Mouse (Mus musculus): ENCODE measurements around the gene Ccl25. TPM values are rescaled to one million over a fixed set of nuclear protein-coding genes. Genes with fewer than 3 reads are reported as not detected.
"Not testable (repeated sequence)": the region's sequence is repeated elsewhere in the genome, so short reads cannot be mapped to it uniquely, and the experiment has no call there.

Gene Ccl25
- total RNA-seq, 2 experiments from 2014 or later, result 7.1 to 12.6 TPM

DNA sequence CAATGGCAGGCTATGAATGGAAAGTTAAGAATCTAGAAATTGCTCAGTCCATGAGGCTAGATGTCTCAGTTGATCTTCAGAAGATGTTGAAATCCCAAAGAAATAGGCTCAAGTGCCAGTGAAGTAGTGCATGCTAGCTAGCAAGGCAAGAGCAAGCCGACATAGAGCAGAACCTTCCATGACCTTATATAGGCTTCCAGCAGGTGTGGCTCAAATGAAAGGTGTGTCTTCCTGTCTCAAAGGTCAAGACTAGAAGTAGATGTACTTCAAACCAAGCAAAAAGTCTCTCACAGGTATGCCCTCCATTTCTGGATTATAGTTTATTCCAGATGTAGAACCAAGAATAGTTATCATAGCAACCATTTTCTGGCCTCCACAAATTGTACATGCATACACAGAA is 9.0 kb downstream of the Ccl25 start:
- no peak for ATAC-seq (replicated peaks; ENCODE audit: low FRiP score, poor library complexity, severe bottlenecking)

DNA sequence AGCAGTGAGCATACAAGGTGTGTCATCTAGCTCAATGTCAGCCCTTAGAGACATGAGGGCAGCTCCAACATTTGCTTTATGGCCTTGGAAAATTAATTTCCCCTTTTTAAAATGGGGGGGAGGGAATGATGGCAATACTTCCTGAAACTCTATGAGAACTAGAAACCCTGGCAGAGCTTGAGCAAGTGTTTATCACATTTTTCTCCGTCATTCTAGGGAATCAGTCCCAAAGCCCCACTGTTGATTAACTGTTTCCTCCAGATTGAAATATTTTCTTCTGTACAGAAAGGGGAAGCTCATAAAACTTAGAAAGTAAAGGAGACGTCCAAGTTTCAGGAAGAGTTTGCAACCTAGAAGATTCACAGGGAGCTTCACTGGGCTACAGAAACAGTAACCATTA is 10.7 kb downstream of the Ccl25 start:
- ATAC-seq (replicated peaks; ENCODE audit: low FRiP score, poor library complexity, severe bottlenecking), result no peak

DNA sequence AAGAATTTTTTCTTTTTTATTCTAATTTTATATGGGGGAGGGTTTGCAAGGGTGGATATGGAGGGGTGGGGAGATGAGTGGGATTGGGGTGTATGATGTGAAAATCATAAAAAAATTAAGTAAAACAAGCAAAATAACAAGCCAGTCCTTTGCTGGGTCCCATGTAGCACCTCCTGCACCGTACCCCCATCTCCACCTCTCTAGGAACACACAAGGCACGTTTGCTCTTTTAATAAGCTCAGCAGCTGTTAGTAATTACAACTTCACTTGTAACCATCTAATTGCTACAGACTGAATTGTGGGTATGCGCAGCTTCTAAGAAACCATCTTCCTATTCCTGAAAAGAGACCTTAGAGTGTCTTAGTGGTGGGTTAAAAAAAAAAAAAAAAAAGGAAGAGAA is 15.2 kb downstream of the Ccl25 start:
- ATAC-seq (replicated peaks; ENCODE audit: low FRiP score, poor library complexity, severe bottlenecking), result no peak

DNA sequence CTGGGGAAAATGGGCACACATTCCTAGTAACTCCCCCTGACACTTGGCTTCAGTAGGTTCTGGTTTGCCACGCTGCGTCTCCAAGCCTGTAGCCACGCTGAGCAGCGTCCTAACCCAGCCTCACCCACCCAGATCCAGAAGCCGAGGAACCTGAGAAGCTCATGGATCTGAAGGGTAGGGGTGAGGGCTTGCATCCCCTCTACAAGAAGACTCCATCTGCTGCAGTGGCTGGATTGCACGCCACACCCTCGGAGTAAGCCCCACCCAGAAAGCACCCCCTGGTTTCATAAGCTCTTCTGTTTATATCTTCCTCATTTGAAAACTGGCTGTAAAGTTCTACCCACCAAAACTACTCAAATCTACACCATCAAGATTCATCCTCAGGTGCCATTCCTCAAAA is 22.7 kb downstream of the Ccl25 start:
- no peak for ATAC-seq (replicated peaks; ENCODE audit: low FRiP score, poor library complexity, severe bottlenecking)

DNA sequence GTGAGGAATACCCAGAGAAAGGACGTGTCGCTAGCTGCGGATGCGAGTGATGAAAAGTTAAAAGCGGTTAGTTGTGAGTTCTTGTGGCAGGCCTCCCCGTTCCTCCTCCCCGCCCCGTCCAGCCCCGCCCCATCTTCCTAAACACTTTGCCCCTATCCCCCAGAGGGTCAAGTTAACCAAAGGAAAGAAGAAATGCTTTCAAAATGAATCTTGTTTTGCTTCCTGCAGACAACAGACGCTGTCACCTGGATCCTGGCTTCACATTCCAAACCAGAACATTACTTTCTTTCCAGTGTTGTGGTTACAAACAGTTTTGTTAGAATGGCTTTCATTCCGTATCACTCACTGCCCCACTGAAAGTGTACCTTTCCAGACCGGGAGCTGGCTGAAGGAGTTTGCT is 23.3 kb downstream of the Ccl25 start:
- ATAC-seq (replicated peaks; ENCODE audit: low FRiP score, poor library complexity, severe bottlenecking), result no peak

DNA sequence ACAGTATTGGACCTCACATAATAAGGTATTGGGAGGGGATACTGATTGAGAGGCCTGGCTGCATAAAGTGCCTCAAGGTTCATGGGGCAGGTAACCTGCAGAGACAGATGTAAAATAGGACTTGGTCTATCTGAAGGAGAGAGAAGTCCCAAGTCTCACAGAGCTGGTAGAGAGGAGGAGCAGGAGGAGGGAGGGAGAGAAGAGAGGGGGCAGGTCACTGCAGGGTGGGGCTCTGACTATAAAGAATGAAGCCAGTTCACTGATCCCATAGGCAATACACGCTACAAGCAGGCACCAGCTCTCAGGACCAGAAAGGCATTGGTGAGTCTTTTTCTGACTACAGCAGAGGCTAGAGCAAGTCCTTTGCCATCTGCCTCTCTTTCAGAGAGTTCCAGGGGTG is 24.3 kb downstream of the Ccl25 start:
- ATAC-seq (replicated peaks; ENCODE audit: low FRiP score, poor library complexity, severe bottlenecking), result no peak

DNA sequence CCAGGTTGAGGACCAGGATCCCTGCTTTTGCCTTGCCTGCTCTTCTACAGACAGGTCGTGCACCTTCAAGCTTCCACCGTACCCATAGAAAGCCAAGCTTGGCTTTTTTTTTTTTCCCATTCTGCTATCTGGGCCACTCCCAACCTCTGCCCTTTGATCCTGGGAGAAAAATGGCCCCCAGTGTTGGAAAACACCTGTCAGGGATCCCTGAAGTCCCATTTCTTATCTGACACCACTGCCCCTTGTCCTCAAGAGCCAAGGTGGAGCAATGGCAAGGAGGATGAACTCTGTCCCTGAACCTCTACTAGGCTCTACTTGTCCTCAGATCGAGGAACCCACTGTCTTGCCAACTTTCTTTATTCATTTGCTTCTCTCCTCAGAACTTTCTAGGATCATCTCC is 25.6 kb downstream of the Ccl25 start:
- no peak for ATAC-seq (replicated peaks; ENCODE audit: low FRiP score, poor library complexity, severe bottlenecking)

DNA sequence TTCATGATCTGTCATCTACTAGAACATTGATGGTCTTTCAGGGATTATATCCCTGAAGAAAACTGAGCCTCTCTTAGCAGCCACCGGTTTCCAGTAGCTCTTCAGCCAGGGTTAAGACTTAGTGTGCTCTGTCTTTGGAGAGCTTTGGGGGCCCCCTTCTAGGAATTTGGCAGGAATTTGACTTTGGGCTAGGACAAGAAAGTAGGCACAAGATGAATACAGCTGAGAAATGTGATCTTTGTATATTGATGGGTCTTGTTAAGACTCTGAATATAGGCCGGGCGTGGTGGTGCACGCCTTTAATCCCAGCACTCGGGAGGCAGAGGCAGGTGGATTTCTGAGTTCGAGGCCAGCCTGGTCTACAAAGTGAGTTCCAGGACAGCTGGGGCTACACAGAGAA is 27.6 kb downstream of the Ccl25 start:
- ATAC-seq (replicated peaks; ENCODE audit: low FRiP score, poor library complexity, severe bottlenecking), result not testable (repeated sequence)

DNA sequence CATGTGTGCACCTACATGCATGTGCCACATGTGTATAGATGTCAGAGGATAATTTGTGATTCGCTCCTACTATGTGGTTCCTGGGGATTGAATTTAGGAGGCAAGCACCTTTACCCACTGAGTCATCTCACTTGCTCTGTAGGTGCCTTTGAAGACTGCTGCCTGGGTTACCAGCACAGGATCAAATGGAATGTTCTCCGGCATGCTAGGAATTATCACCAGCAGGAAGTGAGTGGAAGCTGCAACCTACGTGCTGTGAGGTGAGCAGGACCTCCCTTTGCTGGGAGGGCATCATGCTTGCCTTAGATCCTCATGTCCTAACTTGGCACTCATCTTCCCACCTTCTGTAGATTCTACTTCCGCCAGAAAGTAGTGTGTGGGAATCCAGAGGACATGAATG is 28.7 kb downstream of the Ccl25 start:
- no peak for ATAC-seq (replicated peaks; ENCODE audit: low FRiP score, poor library complexity, severe bottlenecking)

DNA sequence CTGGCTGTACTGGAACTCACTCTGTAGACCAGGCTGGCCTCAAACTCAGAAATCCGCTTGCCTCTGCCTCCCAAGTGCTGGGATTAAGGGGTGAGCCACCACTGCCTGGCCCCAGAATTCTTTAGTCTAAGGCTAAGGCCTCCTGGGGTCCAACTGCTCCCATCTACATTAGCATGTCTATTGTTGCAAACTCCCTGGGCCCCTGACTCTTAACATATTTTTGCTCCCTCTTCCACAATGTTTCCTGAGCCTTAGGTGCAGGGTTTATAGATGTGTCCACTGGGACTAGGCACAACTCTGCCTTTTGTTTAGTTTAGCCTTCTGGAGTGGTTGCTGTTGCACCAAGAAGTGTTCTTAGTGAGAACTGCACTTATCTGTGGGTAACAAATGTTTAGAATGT is 29.5 kb downstream of the Ccl25 start:
- ATAC-seq (replicated peaks; ENCODE audit: low FRiP score, poor library complexity, severe bottlenecking), result no peak

DNA sequence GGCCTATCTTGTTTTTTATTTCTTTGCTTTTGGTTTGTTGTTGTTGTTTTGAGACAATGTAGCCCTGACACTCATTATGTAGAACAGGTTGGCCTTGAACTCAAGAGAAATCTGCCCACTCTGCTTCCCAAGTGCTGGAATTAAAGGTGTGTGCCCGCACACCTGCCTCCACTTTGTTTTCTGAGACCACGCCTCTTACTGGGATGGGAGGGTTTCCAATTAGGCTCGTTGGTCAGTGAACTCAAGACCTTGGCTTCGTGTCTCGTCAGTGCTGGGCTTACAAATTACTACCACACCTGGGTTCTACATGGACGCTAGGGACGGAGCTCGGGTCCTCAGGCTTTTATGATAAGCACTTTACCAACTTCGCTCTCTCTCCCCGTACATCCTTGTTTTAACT is 30.4 kb downstream of the Ccl25 start:
- no peak for ATAC-seq (replicated peaks; ENCODE audit: low FRiP score, poor library complexity, severe bottlenecking)

DNA sequence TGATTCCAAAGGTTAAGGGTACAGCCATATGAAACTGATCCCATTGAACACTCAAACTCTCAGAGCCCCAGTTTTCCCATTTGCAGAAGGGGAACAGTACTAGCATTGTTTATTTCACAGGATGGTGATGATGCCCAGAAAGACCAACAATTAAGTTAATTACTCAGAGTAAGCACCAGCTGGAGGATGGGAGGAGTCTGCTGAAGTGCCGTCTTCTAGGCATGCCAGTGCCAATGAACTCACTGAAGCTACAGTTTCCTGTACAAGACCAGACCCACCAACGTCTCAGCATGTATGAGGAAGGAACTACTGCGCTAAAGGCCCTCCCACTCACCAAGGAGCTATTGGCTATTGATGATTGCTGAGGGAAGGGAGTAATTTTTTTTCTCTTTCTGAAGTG is 34.4 kb downstream of the Ccl25 start:
- no peak for ATAC-seq (replicated peaks; ENCODE audit: low FRiP score, poor library complexity, severe bottlenecking)

DNA sequence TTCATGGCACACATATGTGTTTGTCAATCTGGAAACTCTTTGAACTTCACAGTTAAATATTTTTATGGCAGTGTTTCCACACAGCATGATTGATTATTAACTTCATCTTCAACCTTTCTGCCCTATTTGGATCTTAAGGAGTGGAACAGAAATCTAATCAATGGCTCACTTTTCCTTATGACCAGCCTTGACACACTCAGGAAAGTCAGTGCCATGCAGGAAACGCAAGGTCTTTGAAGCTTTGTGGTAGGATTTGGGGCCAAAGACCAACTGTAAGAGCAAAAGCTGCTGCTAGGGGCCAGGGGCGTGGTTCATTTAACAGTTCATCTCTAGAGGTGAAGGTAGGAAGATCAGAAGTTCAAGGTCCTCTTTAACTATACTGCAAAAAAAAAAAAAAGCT is 35.9 kb downstream of the Ccl25 start:
- ATAC-seq (replicated peaks; ENCODE audit: low FRiP score, poor library complexity, severe bottlenecking), result no peak

DNA sequence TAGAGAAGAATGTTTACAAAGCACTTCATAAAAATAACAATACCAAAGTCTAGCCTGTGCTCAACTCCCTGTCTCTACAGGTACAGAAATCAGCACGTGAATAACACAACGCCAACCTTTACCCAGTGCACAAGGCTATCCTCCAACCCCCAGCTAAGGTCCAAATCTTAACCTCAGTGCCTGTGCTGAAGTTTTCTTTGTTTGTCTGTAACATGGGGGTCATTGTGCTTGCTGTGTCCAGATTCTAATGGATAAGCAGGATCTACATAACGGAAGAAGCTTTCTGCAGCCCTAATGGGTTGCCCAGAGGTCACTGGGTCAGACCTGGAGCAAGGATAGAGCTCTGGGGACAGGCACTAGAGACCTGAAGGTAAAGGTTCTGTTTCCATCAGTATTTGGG is 41.2 kb downstream of the Ccl25 start:
- ATAC-seq (replicated peaks; ENCODE audit: low FRiP score, poor library complexity, severe bottlenecking), result no peak

DNA sequence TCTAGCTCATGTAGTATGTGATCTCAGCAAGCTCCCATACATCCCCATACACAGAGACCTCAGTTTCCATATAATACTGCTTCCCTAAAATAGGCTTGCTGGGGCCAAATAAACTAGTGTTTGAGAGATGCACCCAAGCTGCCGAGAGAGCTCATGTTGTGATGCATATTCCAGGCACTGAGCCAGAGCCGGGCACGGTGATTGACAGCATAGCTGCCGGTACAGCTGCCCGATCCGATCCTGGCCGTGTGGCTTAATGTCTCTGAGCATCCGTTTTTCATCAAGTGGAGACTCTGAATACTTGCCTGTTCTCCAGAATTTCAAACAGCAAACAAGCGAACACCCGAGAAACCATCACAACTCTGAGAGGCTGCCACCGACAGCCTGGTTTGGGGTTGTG is 42.8 kb downstream of the Ccl25 start:
- no peak for ATAC-seq (replicated peaks; ENCODE audit: low FRiP score, poor library complexity, severe bottlenecking)

DNA sequence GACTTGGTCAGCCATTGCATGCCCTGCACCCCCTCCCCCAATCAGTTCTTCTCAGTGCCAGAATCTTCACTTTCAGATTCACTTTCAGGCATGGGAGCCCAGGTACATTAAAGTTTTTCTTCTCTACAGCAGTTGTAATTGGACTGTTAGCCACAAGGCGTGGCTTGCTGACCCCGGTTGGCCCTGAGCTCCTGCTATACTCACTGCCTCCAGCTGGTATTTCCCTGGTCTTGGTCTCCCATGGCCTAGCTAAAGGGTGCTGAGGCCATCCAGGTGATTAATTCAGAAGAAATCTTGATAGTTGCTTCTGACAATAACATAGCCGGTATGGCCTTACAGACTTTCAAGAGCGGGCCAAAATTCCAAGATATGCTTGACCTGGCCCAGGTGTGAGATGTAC is 43.5 kb downstream of the Ccl25 start:
- no peak for ATAC-seq (replicated peaks; ENCODE audit: low FRiP score, poor library complexity, severe bottlenecking)

DNA sequence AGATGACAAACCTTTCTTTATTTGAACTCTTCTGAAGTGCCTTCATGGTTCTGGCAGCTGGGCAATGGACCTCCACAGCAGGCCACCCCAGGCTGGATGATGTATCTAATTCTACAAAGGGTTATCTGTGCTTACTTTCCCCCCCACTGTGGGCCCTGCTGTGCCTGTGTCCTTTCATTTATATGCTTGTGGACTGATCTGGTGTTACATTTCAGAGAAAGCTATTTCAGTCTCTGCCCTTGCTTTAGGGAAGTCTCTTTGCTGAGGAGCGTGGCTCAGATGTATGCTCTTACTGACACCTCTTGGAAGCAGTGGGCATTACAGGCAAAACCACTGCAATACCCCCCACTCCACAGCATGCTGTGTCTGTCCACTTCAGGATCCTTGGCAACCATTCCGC is 45.1 kb downstream of the Ccl25 start:
- no peak for ATAC-seq (replicated peaks; ENCODE audit: low FRiP score, poor library complexity, severe bottlenecking)

DNA sequence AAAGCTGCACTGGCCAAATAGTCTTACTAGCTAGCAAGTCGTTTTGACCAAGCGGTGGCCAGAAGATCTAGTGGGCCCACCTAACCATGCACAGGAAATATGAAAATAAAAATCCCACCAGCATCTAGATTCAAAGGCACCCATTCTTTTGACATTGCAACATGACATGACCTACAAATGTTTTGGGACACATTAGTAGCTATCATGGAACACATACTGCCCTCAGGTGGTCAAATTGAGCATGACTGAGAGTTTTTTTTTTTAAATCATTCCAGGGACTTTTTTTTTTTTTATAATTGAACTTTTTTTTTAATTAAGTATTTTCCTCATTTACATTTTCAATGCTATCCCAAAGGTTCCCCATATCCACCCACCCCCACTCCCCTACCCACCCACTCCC is 47.6 kb downstream of the Ccl25 start:
- ATAC-seq (replicated peaks; ENCODE audit: low FRiP score, poor library complexity, severe bottlenecking), result no peak

DNA sequence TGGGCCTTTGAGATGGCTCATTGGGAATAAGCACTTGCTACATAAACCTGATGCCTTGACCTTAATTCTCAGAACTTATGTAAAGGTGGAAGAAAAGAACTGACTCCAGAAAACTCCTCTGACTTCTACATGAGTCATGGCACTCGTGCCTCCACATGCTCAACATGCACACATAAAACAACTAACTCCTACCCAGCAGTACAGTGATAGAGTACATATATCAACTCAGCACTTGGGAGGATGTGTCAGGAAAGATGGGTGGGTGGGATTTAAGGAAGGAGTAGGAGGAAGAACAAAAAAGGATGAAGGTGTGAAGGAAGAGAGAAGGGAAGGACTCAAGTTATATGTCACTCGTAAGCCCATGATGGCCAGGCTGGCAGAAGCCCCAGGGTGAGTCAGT is 76.4 kb downstream of the Ccl25 start:
- no peak for ATAC-seq (replicated peaks; ENCODE audit: low FRiP score, poor library complexity, severe bottlenecking)

DNA sequence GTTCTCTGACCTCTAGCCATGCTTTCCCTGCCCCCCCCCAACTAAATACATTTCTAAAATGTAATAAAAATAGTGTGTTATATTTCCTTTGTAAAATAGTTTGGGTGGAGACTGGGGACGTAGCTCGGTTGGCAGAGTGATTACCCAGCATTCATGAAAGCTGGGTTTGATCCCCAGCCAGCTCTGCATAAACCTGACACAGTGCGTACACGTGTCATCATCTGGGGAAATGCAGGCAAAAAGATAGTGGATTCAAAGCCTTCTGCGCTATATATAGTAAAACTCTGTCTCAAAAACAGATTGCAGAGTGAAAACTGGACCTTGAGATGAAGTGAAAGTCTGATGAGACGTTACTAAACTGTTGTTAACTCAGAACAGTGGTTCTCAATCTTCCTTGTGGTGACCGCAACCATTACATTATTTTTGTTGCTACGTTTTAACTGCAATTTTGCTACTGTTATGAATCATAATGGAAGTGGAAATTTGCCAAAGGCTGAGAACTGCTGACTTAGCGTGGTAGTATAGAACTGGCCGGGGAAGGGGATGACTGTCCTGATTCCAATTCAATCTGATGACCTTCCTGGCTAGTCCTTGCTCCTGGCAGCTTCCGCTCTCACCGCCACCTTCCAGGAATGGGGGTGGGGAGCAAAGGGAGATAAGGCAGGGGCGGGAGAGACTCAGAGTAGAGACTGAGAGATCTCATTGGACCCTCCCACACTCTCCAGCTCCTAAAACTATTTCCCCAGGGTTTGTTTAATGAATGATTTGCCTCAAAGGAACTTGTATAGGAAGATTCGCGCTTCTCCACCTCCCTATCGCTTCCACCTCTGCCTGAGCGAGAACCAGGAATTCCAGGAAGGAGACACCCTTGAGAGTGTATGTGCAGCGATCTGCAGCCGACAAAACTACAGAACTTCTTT is 79.2 kb downstream of the Ccl25 start:
- no peak for ATAC-seq (replicated peaks; ENCODE audit: low FRiP score, poor library complexity, severe bottlenecking)

DNA sequence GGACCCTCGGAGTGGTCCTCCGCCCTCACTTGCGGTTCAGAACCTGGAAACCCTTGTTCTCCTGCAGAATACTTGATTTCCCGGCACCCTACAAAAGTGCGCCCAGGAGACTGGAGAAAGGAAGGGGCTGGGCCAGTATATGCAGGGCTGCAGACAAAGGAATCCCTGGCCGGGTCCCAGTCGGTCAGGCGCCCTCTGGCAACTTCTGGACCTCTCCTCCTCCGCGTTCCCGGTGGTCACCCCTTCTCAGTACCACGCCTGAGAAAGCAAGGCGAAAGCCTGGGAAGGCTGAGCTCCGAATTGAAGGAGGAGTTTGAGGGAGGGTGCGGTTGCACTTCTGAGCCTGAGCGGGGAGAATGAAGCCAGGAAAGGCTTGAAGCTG is 79.9 kb downstream of the Ccl25 start:
- ATAC-seq (replicated peaks; ENCODE audit: low FRiP score, poor library complexity, severe bottlenecking), result no peak

DNA sequence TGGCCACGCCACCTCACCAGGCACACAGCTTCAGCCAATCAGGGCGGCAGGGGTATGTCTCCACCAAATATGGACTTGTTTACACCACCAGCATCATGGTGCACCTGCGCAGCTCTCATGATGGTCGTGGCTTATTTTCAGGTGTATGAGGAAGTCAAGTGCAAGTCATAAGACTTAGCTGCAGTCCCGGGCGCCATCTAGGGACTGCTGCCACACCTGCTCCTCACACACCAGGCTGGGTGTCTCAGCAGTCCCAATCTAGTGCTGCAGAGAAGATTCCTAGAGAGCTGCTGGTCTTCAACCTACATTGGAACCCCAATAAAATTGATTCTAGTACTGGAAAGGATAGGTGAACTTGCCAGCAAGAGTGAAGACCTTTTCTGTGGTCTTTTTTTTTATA is 83.4 kb downstream of the Ccl25 start:
- ATAC-seq (replicated peaks; ENCODE audit: low FRiP score, poor library complexity, severe bottlenecking), result not testable (repeated sequence)

All from erythroid progenitor cell, adult 5-6 weeks (primary cell).